Mouse (Mus musculus): Measurements from ENCODE around the gene Lrrtm3.

Gene Lrrtm3

GRCm38 (mm10) chr10:63886449-63887088 lies 203.5 kb downstream of the Lrrtm3 start:
- peak; percentile 19 to 38 for DNase-seq

DNA sequence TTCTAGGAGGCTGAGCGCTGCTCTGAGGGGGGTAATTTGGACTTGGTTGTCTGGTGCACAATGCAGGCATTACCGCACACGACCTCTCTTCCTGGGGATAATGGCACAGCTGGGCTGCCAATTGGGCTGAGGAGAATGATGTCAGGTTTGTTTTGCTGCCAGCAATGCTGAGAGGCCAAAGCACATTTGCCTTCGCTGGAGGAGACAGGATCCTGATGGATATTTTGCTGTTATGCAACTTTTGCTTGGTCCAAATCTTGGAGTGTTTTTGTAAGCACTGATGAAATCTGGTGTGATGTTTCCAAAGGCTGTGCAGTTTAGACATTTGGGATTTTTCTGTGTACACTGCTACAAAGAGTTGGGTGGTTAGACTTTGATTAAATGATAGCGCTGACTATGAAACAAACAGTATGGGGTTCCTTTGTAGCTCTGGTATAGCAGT lies 209.6 kb downstream of the Lrrtm3 start:
- DNase-seq: peak; percentile 50 to 53
